Mouse (Mus musculus) left cerebral cortex, postnatal 25 days (tissue): Measurements from ENCODE around the gene Prl8a1. TPM values are rescaled to one million over a fixed set of nuclear protein-coding genes. Genes with fewer than 3 reads are reported as not detected.

Source experiments
- DNase-seq, 2 experiments: peaks; one replicate each; pipeline ENCODE4 v3.0.0; 2022; ENCODE audit warnings: low spot score in 2 of 2, mixed read lengths in 1 of 2
- intact Hi-C: fragments of 180-260 bp; cut with DNase I; formaldehyde crosslinking; loops from one replicate; pipeline ENCODE4 v1.15.1; 2025
- total RNA-seq, 2 experiments: library from RNA; stranded (reverse); gene quantifications; 2 replicates each; pipeline ENCODE4 v1.2.3; 2021

Prl8a1 gene
- not detected for total RNA-seq

DNA sequence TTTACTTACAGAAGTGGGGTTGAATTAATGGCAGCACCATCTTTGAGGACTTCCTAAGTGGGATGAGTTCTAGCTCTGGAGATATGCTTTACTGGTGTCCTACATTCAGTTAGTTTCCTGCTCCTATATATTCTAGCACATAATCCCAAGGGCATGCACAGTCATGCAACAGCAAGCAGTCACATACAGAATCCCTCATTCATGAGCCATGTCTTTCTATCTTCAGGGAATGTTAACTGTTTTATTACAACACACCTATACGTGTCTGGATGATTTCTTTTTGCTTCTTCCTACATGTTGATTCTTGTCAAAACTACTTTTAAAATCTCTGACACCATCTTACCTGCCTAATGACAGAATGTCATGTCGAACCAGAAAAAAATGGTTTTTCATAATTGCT, at the start of gene Prl8a1:
TSS of gene Prl8a1 (minus strand) at position 101 of the 400 bp plus-strand sequence.
- no peak for DNase-seq
- intact Hi-C loops: no loop called here

DNA sequence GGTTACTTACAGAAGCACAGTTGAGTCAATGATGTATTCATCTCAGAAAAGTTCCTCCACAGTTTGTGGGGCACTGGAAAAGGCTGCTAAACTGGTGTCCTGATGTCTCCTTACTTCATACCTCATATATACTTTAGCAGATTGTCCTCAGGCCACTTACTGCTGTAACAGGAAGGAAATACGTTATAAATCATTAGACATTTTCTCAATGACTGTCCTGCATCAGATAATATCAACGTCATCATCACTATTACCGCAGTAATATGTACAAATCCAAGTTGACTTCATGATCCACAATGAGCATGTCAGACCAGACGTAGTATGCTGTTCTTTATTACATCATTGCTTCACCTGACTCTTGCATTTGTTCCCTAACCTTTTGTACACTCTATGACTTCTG, 28.5 kb upstream of the Prl8a1 start, which contains the start of gene Prl7b1:
TSS of gene Prl7b1 (minus strand) at position 101 of the 400 bp plus-strand sequence.
- no peak for DNase-seq
- intact Hi-C loops: no loop called here

DNA sequence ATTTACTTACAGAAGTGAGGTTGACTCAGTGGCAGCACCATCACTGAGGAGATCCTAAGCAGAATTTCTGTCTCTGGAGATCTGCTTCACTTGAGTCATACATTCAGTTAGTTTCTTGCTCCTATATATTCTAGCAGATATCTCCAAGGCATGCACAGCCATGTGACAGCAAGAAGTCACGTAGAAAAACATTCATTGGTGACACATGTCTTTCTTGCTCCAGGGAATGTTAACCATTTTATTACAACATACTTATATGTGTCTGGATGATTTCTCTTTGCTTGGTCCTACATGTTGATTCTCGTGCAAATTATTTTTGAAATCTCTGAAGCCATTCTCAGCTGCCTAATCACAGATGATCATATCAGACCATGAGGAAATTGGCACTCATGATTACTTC, 17.5 kb downstream of the Prl8a1 start, which contains the start of gene Prl8a9:
TSS of gene Prl8a9 (minus strand) at position 101 of the 400 bp plus-strand sequence.
- intact Hi-C loops: no loop called here

DNA sequence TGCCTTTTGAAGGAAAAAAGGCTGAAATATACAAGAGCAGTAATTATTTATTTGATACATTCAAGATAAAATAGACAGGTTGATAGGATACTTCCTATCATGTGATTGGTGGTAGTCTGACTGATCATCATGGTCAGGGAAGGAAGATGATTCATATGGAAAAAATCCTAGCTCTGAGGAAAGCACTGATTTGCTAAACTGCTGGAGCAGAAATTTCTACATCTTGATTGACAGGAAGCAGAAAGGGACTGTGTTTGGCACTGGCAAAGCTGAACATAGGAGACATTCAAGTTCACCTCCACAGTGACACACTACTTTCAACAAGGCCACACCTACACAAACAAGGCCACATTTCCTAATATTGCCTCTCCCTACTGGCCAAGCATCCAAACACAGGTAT, 28.6 kb downstream of the Prl8a1 start:
- no peak for DNase-seq
- intact Hi-C loops: no loop called here

More for the DNA sequence above, 17.5 kb downstream of the Prl8a1 start, which contains the start of gene Prl8a9:
- no peak for DNase-seq

Other genes with a start within 250 kb of the Prl8a1 start
- gene Prl8a2, start 236.5 kb downstream of the Prl8a1 start, total RNA-seq: not detected
- gene Prl2b1, start 191.3 kb downstream of the Prl8a1 start, total RNA-seq: not detected
- gene Prl8a6, start 143.5 kb downstream of the Prl8a1 start, total RNA-seq: not detected
- not detected for gene Prl8a8, start 69.0 kb downstream of the Prl8a1 start, total RNA-seq
- gene Prl8a9, start 17.6 kb downstream of the Prl8a1 start, total RNA-seq: not detected
- not detected for gene Prl7b1, start 28.4 kb upstream of the Prl8a1 start, total RNA-seq
- gene Prl7a1, start 60.3 kb upstream of the Prl8a1 start, total RNA-seq: not detected
- gene Prl7a2, start 85.9 kb upstream of the Prl8a1 start, total RNA-seq: not detected
- not detected for gene Prl7d1, start 134.6 kb upstream of the Prl8a1 start, total RNA-seq
- not detected for gene Prl7c1, start 198.6 kb upstream of the Prl8a1 start, total RNA-seq
- not detected for gene Prl2a1, start 219.5 kb upstream of the Prl8a1 start, total RNA-seq